Mouse (Mus musculus): ENCODE measurements at regions not wholly inside any gene's neighbourhood (a gene's known extent, or its start where the extent isn't known, plus 50 kb on each side); places are given as distances from the start of the nearest gene placed in this dataset.

DNA sequence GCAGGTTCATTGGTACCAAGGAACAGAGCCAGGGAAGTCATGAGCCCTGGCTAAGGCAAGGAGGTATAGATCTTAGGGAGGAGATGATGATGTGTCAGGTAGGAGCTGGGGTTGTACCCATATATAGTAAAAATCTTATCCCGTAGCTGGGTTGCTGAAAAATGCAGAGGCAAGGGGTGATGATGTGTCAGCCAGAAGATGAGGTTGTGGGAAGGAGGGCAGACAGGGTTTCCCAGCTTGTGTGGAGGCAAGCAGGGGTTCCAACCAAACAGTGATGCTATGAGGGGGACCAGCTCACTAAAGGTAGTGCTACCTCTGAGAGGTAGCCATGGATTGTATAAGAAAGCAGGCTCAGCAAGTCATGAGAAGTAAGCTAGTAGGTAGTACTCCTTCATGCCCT, 90.5 kb upstream of the N4bp1 start:
- TF ChIP-seq CTCF (IDR thresholded peaks at IDR 0.05; ENCODE audit: low read depth, low read length) (no peak), EP300 (IDR thresholded peaks at IDR 0.05; ENCODE audit: insufficient read depth, low read depth, low read length) (no peak), POLR2A (IDR thresholded peaks at IDR 0.05; ENCODE audit: insufficient read depth, low read length) (no peak)
